Mouse (Mus musculus) G1E (cell line): ENCODE results near the gene Rasgrp1. TPM values are rescaled to one million over a fixed set of nuclear protein-coding genes. Genes with fewer than 3 reads are reported as not detected.

Experiments used
- ATAC-seq: 2 replicates; pipeline ENCODE4 v1.8.0; 2016; ENCODE audit warnings: mild to moderate bottlenecking; ENCODE audit not compliant: insufficient number of reproducible peaks, poor library complexity, low FRiP score, severe bottlenecking; ENCODE audit errors: extremely low read depth
- DNase-seq: peaks from one replicate; pipeline ENCODE4 v3.0.0; 2012; ENCODE audit warnings: low spot score
- H3K27me3 ChIP-seq: 2 replicates; pipeline ENCODE4 v1.6.1; 2012; ENCODE audit warnings: mild to moderate bottlenecking, low read length, inconsistent platforms; ENCODE audit not compliant: insufficient read depth
- H3K36me3 ChIP-seq: replicated peaks from 2 replicates; pipeline ENCODE3; 2012; ENCODE audit warnings: mild to moderate bottlenecking, inconsistent platforms
- H3K4me1 ChIP-seq: 2 replicates; pipeline ENCODE4 v1.6.1; 2012; ENCODE audit warnings: low read depth, low read length, inconsistent platforms, mixed read lengths; ENCODE audit not compliant: insufficient read depth
- H3K4me3 ChIP-seq: 2 replicates; pipeline ENCODE4 v1.5.1; 2012; ENCODE audit warnings: low read depth, mild to moderate bottlenecking, inconsistent platforms, low read length, moderate library complexity, mixed read lengths
- H3K9me3 ChIP-seq: replicated peaks from 2 replicates; pipeline ENCODE4 v1.6.1; 2012; ENCODE audit warnings: inconsistent platforms
- CTCF ChIP-seq: IDR thresholded peaks from 2 replicates; pipeline ENCODE4 v1.5.1; 2012; ENCODE audit warnings: low read depth, low read length, inconsistent platforms, mixed read lengths
- GATA1 ChIP-seq: IDR thresholded peaks from 2 replicates; pipeline ENCODE4 v1.6.1; 2012; ENCODE audit warnings: borderline replicate concordance, low read length, inconsistent platforms, mixed read lengths
- GATA2 ChIP-seq: IDR thresholded peaks from 2 replicates; pipeline ENCODE4 v1.6.1; 2012; ENCODE audit warnings: low read depth, low read length, inconsistent platforms, borderline replicate concordance
- POLR2AphosphoS5 ChIP-seq: IDR thresholded peaks from 2 replicates; pipeline ENCODE4 v1.6.1; 2012; ENCODE audit warnings: low read depth, low read length, inconsistent platforms; ENCODE audit not compliant: insufficient replicate concordance
- TAL1 ChIP-seq: conservative IDR thresholded peaks from 2 replicates; pipeline ENCODE4 v1.6.1; 2012; ENCODE audit warnings: low read depth, low read length, inconsistent platforms, mixed read lengths
- polyA plus RNA-seq: library from polyadenylated mRNA; stranded (reverse); fragments of >175 nt; gene quantifications from 2 replicates; pipeline ENCODE4 v1.2.3, GENCODE M21; 2012
- total RNA-seq, 2 experiments: library from RNA; stranded (forward) in 1 of 2; stranded (reverse) in 1 of 2; fragments of 200-1000 nt in 1 of 2; fragments of >200 nt in 1 of 2; fragmentation: Nextera tagmentation in 1 of 2; gene quantifications; 2 replicates each; pipeline ENCODE4 v1.2.3; 2014 to 2017

The Rasgrp1 gene
- total and polyA plus RNA-seq, 3 experiments: 0.05 TPM; not detected in 2

- Histone ChIP-seq H3K4me1 (no peaks in the 10 kb centered on the region), H3K4me3 (no peak overlapping the region), H3K9me3 (no peaks in the 10 kb centered on the region), H3K27me3 (no peaks in the 10 kb centered on the region), H3K36me3 (no peaks in the 10 kb centered on the region)
- ATAC-seq (no peak), DNase-seq (no peak)
- TF ChIP-seq GATA1: no peak
- no peak for TF ChIP-seq TAL1
- TF ChIP-seq POLR2AphosphoS5: no peak
- no peak for TF ChIP-seq GATA2
- no peak for TF ChIP-seq CTCF
These were observed 5.7 kb downstream of the Rasgrp1 start for GRCm38 (mm10) chr2:117336946-117337665.

GRCm38 (mm10) chr2:117335552-117336188, 7.1 kb downstream of the Rasgrp1 start:
- no peak overlapping the region for H3K4me3 ChIP-seq
- ATAC-seq (no peak), DNase-seq (no peak)
- H3K9me3 ChIP-seq: no peaks in the 10 kb centered on the region
- H3K36me3 ChIP-seq: no peaks in the 10 kb centered on the region
- no peaks in the 10 kb centered on the region for H3K4me1 ChIP-seq
- no peaks in the 10 kb centered on the region for H3K27me3 ChIP-seq
- TF ChIP-seq TAL1 (no peak), GATA1 (no peak), GATA2 (no peak), POLR2AphosphoS5 (no peak), CTCF (no peak)

- no peaks in the 10 kb centered on the region for H3K4me1 ChIP-seq
- DNase-seq: no peak
- no peaks in the 10 kb centered on the region for H3K9me3 ChIP-seq
- H3K4me3 ChIP-seq: no peak overlapping the region
- no peak for ATAC-seq
- H3K27me3 ChIP-seq: no peaks in the 10 kb centered on the region
- H3K36me3 ChIP-seq: no peaks in the 10 kb centered on the region
- TF ChIP-seq GATA1: no peak
- TF ChIP-seq CTCF: 0 out of 2 replicates have a peak, but pooled peaks have one; percentile 10
These were observed 11.2 kb downstream of the Rasgrp1 start for GRCm38 (mm10) chr2:117331634-117332033.

GRCm38 (mm10) chr2:117328521-117329285, 14.1 kb downstream of the Rasgrp1 start:
- H3K27me3 ChIP-seq: no peaks in the 10 kb centered on the region
- DNase-seq: no peak
- no peaks in the 10 kb centered on the region for H3K36me3 ChIP-seq
- TF ChIP-seq TAL1 (no peak), GATA1 (no peak), POLR2AphosphoS5 (no peak), CTCF (no peak), GATA2 (no peak)
- H3K4me3 ChIP-seq: no peak overlapping the region
- no peaks in the 10 kb centered on the region for H3K9me3 ChIP-seq
- H3K4me1 ChIP-seq: no peaks in the 10 kb centered on the region
- ATAC-seq: no peak

GRCm38 (mm10) chr2:117322399-117322798, 20.4 kb downstream of the Rasgrp1 start:
- DNase-seq (no peak), ATAC-seq (no peak)
- TF ChIP-seq CTCF (no peak), GATA1 (no peak), POLR2AphosphoS5 (no peak), GATA2 (no peak), TAL1 (no peak)
- Histone ChIP-seq H3K9me3 (no peaks in the 10 kb centered on the region), H3K36me3 (no peaks in the 10 kb centered on the region), H3K4me1 (no peaks in the 10 kb centered on the region), H3K4me3 (no peak overlapping the region), H3K27me3 (no peaks in the 10 kb centered on the region)

GRCm38 (mm10) chr2:117321231-117321630, 21.6 kb downstream of the Rasgrp1 start:
- no peaks in the 10 kb centered on the region for H3K4me1 ChIP-seq
- DNase-seq (no peak), ATAC-seq (no peak)
- H3K27me3 ChIP-seq: no peaks in the 10 kb centered on the region
- H3K9me3 ChIP-seq: no peaks in the 10 kb centered on the region
- TF ChIP-seq GATA1: no peak
- TF ChIP-seq GATA2: no peak
- TF ChIP-seq POLR2AphosphoS5: no peak
- TF ChIP-seq CTCF: no peak
- no peak for TF ChIP-seq TAL1
- H3K4me3 ChIP-seq: no peak overlapping the region
- no peaks in the 10 kb centered on the region for H3K36me3 ChIP-seq
